Mouse (Mus musculus): ENCODE results near the gene Lcmt1.

- TF ChIP-seq CTCF (IDR thresholded peaks at IDR 0.05; ENCODE audit: low read depth, low read length) (no peak), POLR2A (IDR thresholded peaks at IDR 0.05; ENCODE audit: extremely low read depth, insufficient read depth, low read length) (no peak)
These were observed 22.8 kb upstream of the Lcmt1 start for GRCm38 (mm10) chr7:123346631-123347290.
